Comparison of ENCODE assay signal across 10 mouse cellular contexts in the genomic region with DNA sequence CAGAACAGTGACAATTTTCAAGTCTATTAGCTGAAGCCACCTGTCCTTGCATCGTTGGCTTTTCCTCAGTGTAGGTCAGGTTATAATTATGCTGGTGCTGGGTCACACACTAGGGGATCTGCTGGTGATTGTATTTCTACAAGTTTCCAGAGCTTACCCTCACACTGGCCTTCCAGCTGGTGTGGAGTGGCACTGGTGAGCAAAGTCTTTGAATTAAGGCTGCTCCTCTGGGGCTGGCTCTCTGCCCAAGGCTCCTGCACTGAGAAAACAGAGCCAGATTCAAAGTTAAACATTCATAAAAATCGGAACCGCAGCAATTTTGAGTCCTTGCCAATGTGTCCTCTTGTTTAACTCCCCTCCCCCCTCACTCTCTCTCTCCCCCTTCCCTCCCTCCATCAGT.
DNase-seq lines count a peak whose midpoint lies in the region; ATAC-seq and TF ChIP-seq lines count a peak whose summit lies in the region.
"Had no signal": no experiment of that assay in that cellular context is flagged by ENCODE, and none has a peak within 500 bp of the region (broad histone marks: within the 10 kb centered on the region; RNA-seq: fewer than 3 reads in every experiment).

No protein-coding gene starts in this region.

- H3K27me3 ChIP-seq in embryonic facial prominence, embryonic 14.5 days (replicated peaks; ENCODE audit: control insufficient read depth, insufficient read depth, low read length): no peaks in the 10 kb centered on the region
- H3K27me3 ChIP-seq in limb, embryonic 14.5 days (ENCODE audit: control insufficient read depth, insufficient read depth, low read length): no peaks in the 10 kb centered on the region
- H3K27me3 ChIP-seq: midbrain, embryonic 12.5 days had no signal

- 19% methylated on average over 3 of the region's 3 CpGs for WGBS in embryonic facial prominence, embryonic 14.5 days
- 21% methylated on average over 3 of the region's 3 CpGs for WGBS in limb, embryonic 14.5 days

- no peak overlapping the region for H3K27ac ChIP-seq in embryonic facial prominence, embryonic 14.5 days (replicated peaks; ENCODE audit: low read depth, low read length)
- H3K27ac ChIP-seq in limb, embryonic 14.5 days (replicated peaks; ENCODE audit: low read depth, low read length): peak overlapping the region; percentile 74; the same call in 1 of the 2 replicates
- H3K27ac ChIP-seq: midbrain, embryonic 12.5 days had no signal

- TF ChIP-seq POLR2A in limb, embryonic 14.5 days (IDR thresholded peaks at IDR 0.05; ENCODE audit: borderline replicate concordance, extremely low read depth, insufficient read depth, insufficient read length): no peak

- H3K4me3 ChIP-seq in embryonic facial prominence, embryonic 14.5 days (ENCODE audit: low read depth, low read length): no peak overlapping the region
- H3K4me3 ChIP-seq in limb, embryonic 14.5 days (replicated peaks; ENCODE audit: low read length): no peak overlapping the region
- H3K4me3 ChIP-seq: midbrain, embryonic 12.5 days had no signal

- no peaks in the 10 kb centered on the region for H3K36me3 ChIP-seq in embryonic facial prominence, embryonic 14.5 days (ENCODE audit: control insufficient read depth, insufficient read depth, low read length)
- H3K36me3 ChIP-seq in limb, embryonic 14.5 days (ENCODE audit: control insufficient read depth, insufficient read depth, low read length): no peaks in the 10 kb centered on the region
- H3K36me3 ChIP-seq: midbrain, embryonic 12.5 days had no signal

- peaks cover 34% of the 10 kb centered on the region for H3K4me1 ChIP-seq in embryonic facial prominence, embryonic 14.5 days (ENCODE audit: control insufficient read depth, insufficient read depth, low read length)
- H3K4me1 ChIP-seq in limb, embryonic 14.5 days (ENCODE audit: control insufficient read depth, insufficient read depth, low read length): peaks cover 28% of the 10 kb centered on the region
- H3K4me1 ChIP-seq: midbrain, embryonic 12.5 days had no signal

- H3K4me2 ChIP-seq in embryonic facial prominence, embryonic 14.5 days (ENCODE audit: low read depth, low read length): no peak overlapping the region
- no peak overlapping the region for H3K4me2 ChIP-seq in limb, embryonic 14.5 days (replicated peaks; ENCODE audit: low read depth, low read length, severe bottlenecking)
- H3K4me2 ChIP-seq: midbrain, embryonic 12.5 days had no signal

- no peak overlapping the region for H3K9ac ChIP-seq in embryonic facial prominence, embryonic 14.5 days (ENCODE audit: low read depth, low read length)
- H3K9ac ChIP-seq in limb, embryonic 14.5 days (ENCODE audit: low read depth, low read length, severe bottlenecking): no peak overlapping the region
- H3K9ac ChIP-seq: midbrain, embryonic 12.5 days had no signal

- ATAC-seq in embryonic facial prominence, embryonic 14.5 days (ENCODE audit: low read depth): no peak
- peak; percentile 50 for ATAC-seq in limb, embryonic 14.5 days (ENCODE audit: low FRiP score, low read depth)

- no peaks in the 10 kb centered on the region for H3K9me3 ChIP-seq in embryonic facial prominence, embryonic 14.5 days (ENCODE audit: control insufficient read depth, low read length)
- H3K9me3 ChIP-seq in limb, embryonic 14.5 days (ENCODE audit: control insufficient read depth, low read length): no peaks in the 10 kb centered on the region
- H3K9me3 ChIP-seq: midbrain, embryonic 12.5 days had no signal

- DNase-seq in right cerebral cortex, postnatal 10 days (ENCODE audit: low spot score in 2 of 2): peak; percentile 43 to 51
- DNase-seq in right cerebral cortex, adult 18-20 months: no peak
- peak; percentile 94 for DNase-seq in embryonic facial prominence, embryonic 14.5 days (ENCODE audit: low spot score)
- peak; percentile 93 for DNase-seq in limb, embryonic 14.5 days (ENCODE audit: low spot score)
- peak; percentile 11 for DNase-seq in testis, postnatal 14 days (ENCODE audit: low spot score)
- no peak for DNase-seq in retina, embryonic 14.5 days (ENCODE audit: low spot score)
- DNase-seq in spleen, adult 18-20 months: no peak
- DNase-seq: layer of hippocampus, postnatal 36 days; thymus, postnatal 25 days had no signal

Comparison
In these comparisons a context has a peak if more than half of its experiments do, and no peak if none do; other contexts are left out.
1. DNase-seq: peak in right cerebral cortex, postnatal 10 days (2 of 2), embryonic facial prominence, embryonic 14.5 days (single experiment), limb, embryonic 14.5 days (single experiment) and testis, postnatal 14 days (single experiment); none in right cerebral cortex, adult 18-20 months (single experiment), retina, embryonic 14.5 days (single experiment) and spleen, adult 18-20 months (0 of 2).